Mouse (Mus musculus): Measurements from ENCODE around the gene Vmn1r124. TPM values are rescaled to one million over a fixed set of nuclear protein-coding genes. Genes with fewer than 3 reads are reported as not detected.

Vmn1r124 gene
- polyA plus RNA-seq (2012; ENCODE audit: low replicate concordance) = not detected in 2 replicates

GRCm38 (mm10) chr7:21260517-21260916 lies at the start of gene Vmn1r124:
Vmn1r124 (minus strand) TSS chr7:21260617.

GRCm38 (mm10) chr7:21301367-21301766 lies 41.0 kb upstream of the Vmn1r124 start, which contains the start of gene Vmn1r126:
Vmn1r126 (minus strand) TSS chr7:21301467.

GRCm38 (mm10) chr7:21271879-21272278 lies 11.5 kb upstream of the Vmn1r124 start, which contains the start of gene Vmn1r125:
Vmn1r125 (plus strand) TSS chr7:21272179.

Other genes starting within 250 kb of the Vmn1r124 start
- not detected in 2 replicates for gene Vmn1r119, start 248.2 kb downstream of the Vmn1r124 start, polyA plus RNA-seq (2012; ENCODE audit: low replicate concordance)
- not detected in 2 replicates for gene Vmn1r120, start 206.8 kb downstream of the Vmn1r124 start, polyA plus RNA-seq (2012; ENCODE audit: low replicate concordance)
- not detected in 2 replicates for gene Vmn1r121, start 162.1 kb downstream of the Vmn1r124 start, polyA plus RNA-seq (2012; ENCODE audit: low replicate concordance)
- gene Vmn1r122, start 126.5 kb downstream of the Vmn1r124 start, polyA plus RNA-seq (2012; ENCODE audit: low replicate concordance) = not detected in 2 replicates
- gene Vmn1r123, start 98.4 kb downstream of the Vmn1r124 start, polyA plus RNA-seq (2012; ENCODE audit: low replicate concordance) = not detected in 2 replicates
- gene Gm5157, start 70.2 kb downstream of the Vmn1r124 start, polyA plus RNA-seq (2012; ENCODE audit: low replicate concordance) = not detected in 2 replicates
- gene Vmn1r125, start 11.6 kb upstream of the Vmn1r124 start, polyA plus RNA-seq (2012; ENCODE audit: low replicate concordance) = not detected in 2 replicates
- gene Vmn1r126, start 40.9 kb upstream of the Vmn1r124 start, polyA plus RNA-seq (2012; ENCODE audit: low replicate concordance) = not detected in 2 replicates
- not detected in 2 replicates for gene Vmn1r127, start 59.2 kb upstream of the Vmn1r124 start, polyA plus RNA-seq (2012; ENCODE audit: low replicate concordance)
- gene Vmn1r128, start 88.8 kb upstream of the Vmn1r124 start, polyA plus RNA-seq (2012; ENCODE audit: low replicate concordance) = not detected in 2 replicates
- gene Vmn1r129, start 100.7 kb upstream of the Vmn1r124 start, polyA plus RNA-seq (2012; ENCODE audit: low replicate concordance) = not detected in 2 replicates
- gene Gm6882, start 172.1 kb upstream of the Vmn1r124 start, polyA plus RNA-seq (2012; ENCODE audit: low replicate concordance) = not detected in 2 replicates

Measured in hematopoietic multipotent progenitor cell, adult 10-12 weeks (in vitro differentiated cells).